Comparison of ENCODE assay signal across 9 mouse cellular contexts in genomic region chr15:31989593-31990290, GRCm38 (mm10).
DNase-seq lines count a peak whose midpoint lies in the region; ATAC-seq and TF ChIP-seq lines count a peak whose summit lies in the region.
"Had no signal": no experiment of that assay in that cellular context is flagged by ENCODE, and none has a peak within 500 bp of the region (broad histone marks: within the 10 kb centered on the region; RNA-seq: fewer than 3 reads in every experiment).

No protein-coding gene starts in this region.

- H3K9ac ChIP-seq in forebrain, embryonic 15.5 days (replicated peaks), result no peak overlapping the region
- no peak overlapping the region for H3K9ac ChIP-seq in midbrain, embryonic 15.5 days
- H3K9ac ChIP-seq: heart, embryonic 13.5 days had no signal

- DNase-seq in left cerebral cortex, adult 2 months (ENCODE audit: extremely low spot score in 1 of 2, low spot score in 2 of 2), result peak in 1 of 2 experiments; percentile 22
- no peak for DNase-seq in left cerebral cortex, adult 11 months (ENCODE audit: low spot score)
- peak; percentile 98 for DNase-seq in cerebellum, adult 11-12 months
- no peak for DNase-seq in embryo, embryonic 9.5 days (ENCODE audit: extremely low spot score)
- DNase-seq in lung, postnatal 10 days, result no peak
- DNase-seq: kidney, adult 9 months had no signal

- H3K4me3 ChIP-seq in left cerebral cortex, adult 2 months, result no peak overlapping the region
- no peak overlapping the region for H3K4me3 ChIP-seq in forebrain, embryonic 15.5 days
- H3K4me3 ChIP-seq in midbrain, embryonic 15.5 days, result no peak overlapping the region
- H3K4me3 ChIP-seq: heart, embryonic 13.5 days had no signal

- H3K4me2 ChIP-seq in forebrain, embryonic 15.5 days (replicated peaks), result no peak overlapping the region
- H3K4me2 ChIP-seq in midbrain, embryonic 15.5 days, result no peak overlapping the region
- H3K4me2 ChIP-seq: heart, embryonic 13.5 days had no signal

- no peaks in the 10 kb centered on the region for H3K27me3 ChIP-seq in forebrain, embryonic 15.5 days
- H3K27me3 ChIP-seq in midbrain, embryonic 15.5 days (replicated peaks), result no peaks in the 10 kb centered on the region
- H3K27me3 ChIP-seq: heart, embryonic 13.5 days had no signal

- H3K9me3 ChIP-seq in forebrain, embryonic 15.5 days, result no peaks in the 10 kb centered on the region
- no peaks in the 10 kb centered on the region for H3K9me3 ChIP-seq in midbrain, embryonic 15.5 days
- H3K9me3 ChIP-seq: heart, embryonic 13.5 days had no signal

- peaks cover 16% of the 10 kb centered on the region for H3K4me1 ChIP-seq in forebrain, embryonic 15.5 days
- 0 out of 2 replicates have a peak, but pooled peaks cover 4% of the 10 kb centered on the region for H3K4me1 ChIP-seq in midbrain, embryonic 15.5 days
- H3K4me1 ChIP-seq: heart, embryonic 13.5 days had no signal

- peak; percentile 97 for ATAC-seq in forebrain, embryonic 15.5 days (replicated peaks)
- peak; percentile 87 for ATAC-seq in midbrain, embryonic 15.5 days (replicated peaks)

- WGBS in forebrain, embryonic 15.5 days, result 10% methylated on average over 6 of the region's 6 CpGs
- 58% methylated on average over 6 of the region's 6 CpGs for WGBS in midbrain, embryonic 15.5 days

- peak overlapping the region; percentile 64 for H3K27ac ChIP-seq in left cerebral cortex, adult 2 months
- H3K27ac ChIP-seq in forebrain, embryonic 15.5 days (replicated peaks), result peak overlapping the region; percentile 35
- H3K27ac ChIP-seq in midbrain, embryonic 15.5 days, result no peak overlapping the region
- H3K27ac ChIP-seq: heart, embryonic 13.5 days had no signal

- TF ChIP-seq CTCF in left cerebral cortex, adult 2 months (IDR thresholded peaks at IDR 0.05), result no peak

- H3K36me3 ChIP-seq in forebrain, embryonic 15.5 days, result no peaks in the 10 kb centered on the region
- no peaks in the 10 kb centered on the region for H3K36me3 ChIP-seq in midbrain, embryonic 15.5 days (replicated peaks)
- H3K36me3 ChIP-seq: heart, embryonic 13.5 days had no signal

- intact Hi-C loops in left cerebral cortex, adult 2 months (cut with DNase I), result loop anchor here (2.0 kb wide), 1 partner anchor 191 kb away; no protein-coding TSS in a partner anchor
